Mouse (Mus musculus) limb, embryonic 14.5 days (tissue): ENCODE measurements around the gene Pank2. TPM values are rescaled to one million over a fixed set of nuclear protein-coding genes. Genes with fewer than 3 reads are reported as not detected.

Source experiments
- ATAC-seq: fragments of 200-750 bp; cut with Nextera tagmentation; 2 replicates; pipeline ENCODE4 v1.8.0; 2017; ENCODE audit warnings: low read depth, moderate number of reproducible peaks, moderate TSS enrichment; ENCODE audit not compliant: low FRiP score
- DNase-seq: peaks from one replicate; pipeline ENCODE4 v3.0.0-alpha.2; 2015; ENCODE audit warnings: low spot score
- H3K27ac ChIP-seq: fragments of 300-500 bp; sonication (generic); replicated peaks from 2 replicates; pipeline ENCODE4 v1.5.1; 2014; ENCODE audit warnings: low read depth, mild to moderate bottlenecking, low read length, moderate library complexity, mixed read lengths
- H3K27me3 ChIP-seq: fragments of 300-500 bp; sonication (generic); 2 replicates; pipeline ENCODE4 v1.6.1; 2014; ENCODE audit warnings: low read length, mixed read lengths; ENCODE audit not compliant: control insufficient read depth, insufficient read depth
- H3K36me3 ChIP-seq: fragments of 300-500 bp; sonication (generic); 2 replicates; pipeline ENCODE4 v1.6.1; 2014; ENCODE audit warnings: mild to moderate bottlenecking, low read length, moderate library complexity, mixed read lengths; ENCODE audit not compliant: control insufficient read depth, insufficient read depth
- H3K4me1 ChIP-seq: fragments of 300-500 bp; sonication (generic); 2 replicates; pipeline ENCODE4 v1.6.1; 2014; ENCODE audit warnings: antibody characterized with exemption, low read length, mixed read lengths; ENCODE audit not compliant: control insufficient read depth, insufficient read depth
- H3K4me2 ChIP-seq: fragments of 300-500 bp; sonication (generic); replicated peaks from 2 replicates; pipeline ENCODE4 v1.6.1; 2014; ENCODE audit warnings: low read depth, mild to moderate bottlenecking, low read length, moderate library complexity; ENCODE audit not compliant: severe bottlenecking
- H3K4me3 ChIP-seq: fragments of 300-500 bp; sonication (generic); replicated peaks from 2 replicates; pipeline ENCODE4 v1.5.1; 2014; ENCODE audit warnings: low read length
- H3K9ac ChIP-seq: fragments of 300-500 bp; sonication (generic); 2 replicates; pipeline ENCODE4 v1.6.1; 2014; ENCODE audit warnings: mild to moderate bottlenecking, low read depth, low read length, moderate library complexity; ENCODE audit not compliant: severe bottlenecking
- H3K9me3 ChIP-seq: fragments of 300-500 bp; sonication (generic); 2 replicates; pipeline ENCODE4 v1.6.1; 2016; ENCODE audit warnings: low read length; ENCODE audit not compliant: control insufficient read depth
- POLR2A ChIP-seq: fragments of 200-500 bp; IDR thresholded peaks from 2 replicates; pipeline ENCODE4 v1.8.0; 2012; ENCODE audit warnings: inconsistent platforms, mild to moderate bottlenecking, moderate library complexity, borderline replicate concordance; ENCODE audit not compliant: insufficient read depth, insufficient read length; ENCODE audit errors: extremely low read depth
- WGBS: fragments of 180-500 bp; shearing (Covaris S2); extraction: QIAGEN DNeasy Blood & Tissue Kit; methylation state at CpG from one replicate; pipeline ENCODE4 v1.1.7; 2014; 5-methylcytosine and 5-hydroxymethylcytosine counted together
- polyA plus RNA-seq, 2 experiments: library from polyadenylated mRNA; depleted of rRNA in 1 of 2; stranded (reverse) in 1 of 2; unstranded in 1 of 2; fragments of >200 nt; fragmentation: Nextera tagmentation in 1 of 2; extraction: Ambion mirVana in 1 of 2; gene quantifications; 2 replicates each; pipeline versions ENCODE4 v1.2.1 to v1.2.3; 2012 to 2014

The Pank2 gene
- polyA plus RNA-seq, 2 experiments = 44.6 to 47.2 TPM

DNA sequence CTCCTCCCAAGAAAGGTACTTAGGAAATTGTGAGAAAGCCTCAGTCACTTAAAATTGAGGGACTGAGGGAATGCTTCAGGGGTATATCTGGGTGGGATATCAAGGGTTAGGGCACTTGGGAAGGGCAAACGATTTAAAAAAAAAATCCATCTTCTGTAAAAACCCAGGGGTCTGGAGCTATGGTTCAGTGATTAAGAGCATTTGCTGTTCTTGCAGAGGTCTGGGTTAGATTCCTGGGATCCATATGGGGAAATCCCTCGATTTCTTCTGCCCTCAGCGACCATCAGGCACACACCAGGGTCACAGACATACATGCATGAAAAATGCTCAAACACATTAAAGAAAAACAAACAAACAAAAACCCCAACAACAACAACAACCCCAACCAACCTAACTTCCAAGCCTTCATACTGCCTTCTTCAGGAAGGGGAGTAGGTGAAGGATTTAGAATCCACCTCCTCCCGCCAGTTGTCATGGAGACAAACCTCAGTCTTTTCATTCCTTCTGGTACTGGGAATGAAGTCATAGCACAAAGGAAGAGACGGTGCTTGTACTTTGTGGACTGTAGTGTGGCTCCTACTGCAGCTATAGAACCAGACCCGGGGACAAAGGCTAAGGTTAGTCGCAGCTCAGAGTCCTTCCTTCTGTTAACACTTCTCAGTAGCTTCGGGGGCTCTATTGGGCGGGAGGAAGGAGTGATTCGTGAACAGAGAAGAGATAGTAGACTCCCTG is 648 bp upstream of the Pank2 start:
- Histone ChIP-seq H3K27me3 (no peaks in the 10 kb centered on the region), H3K27ac (peak overlapping the region; percentile 95), H3K4me1 (peaks cover 19% of the 10 kb centered on the region), H3K4me3 (peak overlapping the region; percentile 67), H3K36me3 (no peaks in the 10 kb centered on the region; the same call in 1 of the 2 replicates), H3K9ac (peak overlapping the region; percentile 60), H3K4me2 (peak overlapping the region; percentile 68), H3K9me3 (no peaks in the 10 kb centered on the region)
- DNase-seq = no peak
- peak; percentile 65; the same call in 1 of the 2 replicates for TF ChIP-seq POLR2A
- 7% methylated on average over 10 of the region's 10 CpGs for WGBS
- ATAC-seq = peak; percentile 75

GRCm38 (mm10) chr2:131262680-131263670 is 680 bp downstream of the Pank2 start:
- Histone ChIP-seq H3K4me3 (peak overlapping the region; percentile 67), H3K4me1 (peaks cover 19% of the 10 kb centered on the region), H3K27ac (peak overlapping the region; percentile 95), H3K27me3 (no peaks in the 10 kb centered on the region), H3K4me2 (peak overlapping the region; percentile 72), H3K9ac (peak overlapping the region; percentile 95), H3K36me3 (no peaks in the 10 kb centered on the region; the same call in 1 of the 2 replicates), H3K9me3 (no peaks in the 10 kb centered on the region)
- WGBS = under 1% methylated on average over 38 of the region's 59 CpGs
- no peak for TF ChIP-seq POLR2A
- DNase-seq (peak; percentile 52), ATAC-seq (peak; percentile 74)

- Histone ChIP-seq H3K27ac (no peak overlapping the region), H3K9ac (no peak overlapping the region), H3K27me3 (no peaks in the 10 kb centered on the region), H3K9me3 (no peaks in the 10 kb centered on the region), H3K4me2 (peak overlapping the region; percentile 72), H3K4me1 (peaks cover 19% of the 10 kb centered on the region), H3K36me3 (no peaks in the 10 kb centered on the region; the same call in 1 of the 2 replicates), H3K4me3 (peak overlapping the region; percentile 67; the same call in 1 of the 2 replicates)
- no peak for ATAC-seq
- WGBS = 70% methylated on average over 6 of the region's 6 CpGs
- TF ChIP-seq POLR2A = no peak
- no peak for DNase-seq
Observed at GRCm38 (mm10) chr2:131264027-131264426, 1.7 kb downstream of the Pank2 start.

DNA sequence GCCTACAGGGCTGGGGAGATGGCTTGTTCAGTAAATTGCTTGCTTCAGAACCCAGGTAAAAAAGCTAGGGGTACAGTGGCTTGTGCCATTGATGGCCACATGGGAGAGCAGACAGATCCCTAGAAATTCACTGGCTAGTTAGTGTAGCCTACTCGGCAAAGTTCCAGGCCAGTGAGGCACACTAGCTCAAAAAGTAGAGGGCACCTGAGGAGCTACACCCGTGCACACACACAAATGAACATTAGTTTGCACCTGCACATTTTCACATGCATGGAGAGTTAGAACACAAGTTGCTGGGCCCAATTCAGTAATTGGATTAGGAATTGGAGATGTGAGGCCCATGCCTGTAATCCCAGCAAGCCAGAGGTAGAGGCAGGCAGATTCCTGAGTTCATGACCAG is 2.8 kb downstream of the Pank2 start:
- Histone ChIP-seq H3K27ac (no peak overlapping the region), H3K36me3 (no peaks in the 10 kb centered on the region; the same call in 1 of the 2 replicates), H3K27me3 (no peaks in the 10 kb centered on the region), H3K4me1 (peaks cover 19% of the 10 kb centered on the region), H3K9ac (no peak overlapping the region), H3K4me2 (no peak overlapping the region), H3K9me3 (no peaks in the 10 kb centered on the region), H3K4me3 (no peak overlapping the region)
- WGBS = 78% methylated on average over 2 of the region's 2 CpGs
- ATAC-seq = no peak
- no peak for TF ChIP-seq POLR2A
- DNase-seq = no peak

GRCm38 (mm10) chr2:131275493-131275892 is 13.2 kb downstream of the Pank2 start:
- Histone ChIP-seq H3K9ac (no peak overlapping the region), H3K9me3 (no peaks in the 10 kb centered on the region), H3K36me3 (peaks cover 63% of the 10 kb centered on the region), H3K27me3 (no peaks in the 10 kb centered on the region), H3K4me3 (no peak overlapping the region), H3K27ac (no peak overlapping the region), H3K4me2 (no peak overlapping the region), H3K4me1 (0 out of 2 replicates have a peak, but pooled peaks cover 3% of the 10 kb centered on the region)
- 96% methylated on average over 3 of the region's 3 CpGs for WGBS
- ATAC-seq (no peak), DNase-seq (no peak)
- TF ChIP-seq POLR2A = no peak
